Mouse (Mus musculus) urinary bladder, adult 2 months (tissue): Measurements from ENCODE around the gene Ap1s3. TPM values are rescaled to one million over a fixed set of nuclear protein-coding genes. Genes with fewer than 3 reads are reported as not detected.

Experiments used
- DNase-seq: peaks from one replicate; pipeline ENCODE4 v3.0.0; 2022; ENCODE audit warnings: low spot score
- polyA plus RNA-seq: library from polyadenylated mRNA; depleted of rRNA; stranded (reverse); fragments of >200 nt; gene quantifications from 2 replicates; pipeline ENCODE4 v1.2.3, GENCODE M21; 2012; rRNA removed

The Ap1s3 gene
- polyA plus RNA-seq, 1 experiment = 13.3 TPM

GRCm38 (mm10) chr1:79591091-79591490, 80.7 kb downstream of the Ap1s3 start:
- no peak for DNase-seq

- no peak for DNase-seq
Observed at GRCm38 (mm10) chr1:79589971-79590763, 81.6 kb downstream of the Ap1s3 start.

GRCm38 (mm10) chr1:79589424-79589823, 82.3 kb downstream of the Ap1s3 start:
- DNase-seq = no peak

- DNase-seq = no peak
Observed at GRCm38 (mm10) chr1:79581136-79581679, 90.6 kb downstream of the Ap1s3 start.

- no peak for DNase-seq
Observed at GRCm38 (mm10) chr1:79577357-79577756, 94.4 kb downstream of the Ap1s3 start.

GRCm38 (mm10) chr1:79571912-79572311, 99.9 kb downstream of the Ap1s3 start:
- DNase-seq = no peak

GRCm38 (mm10) chr1:79571126-79571525, 100.6 kb downstream of the Ap1s3 start:
- no peak for DNase-seq

GRCm38 (mm10) chr1:79561186-79561585, 110.6 kb downstream of the Ap1s3 start:
- no peak for DNase-seq

Other genes with a start within 250 kb of the Ap1s3 start
- gene Scg2, start 231.9 kb downstream of the Ap1s3 start, polyA plus RNA-seq = 0.28 and 0.46 TPM in 2 replicates
- 29.1 and 30.8 TPM in 2 replicates for gene Mrpl44, start 104.0 kb upstream of the Ap1s3 start, polyA plus RNA-seq
- gene Wdfy1, start 104.2 kb upstream of the Ap1s3 start, polyA plus RNA-seq = 17.5 and 19.5 TPM in 2 replicates
- 12.7 and 15.7 TPM in 2 replicates for gene Serpine2, start 189.2 kb upstream of the Ap1s3 start, polyA plus RNA-seq